Mouse (Mus musculus) megakaryocyte, adult 5-6 weeks (primary cell): ENCODE results near the gene Plgrkt. TPM values are rescaled to one million over a fixed set of nuclear protein-coding genes. Genes with fewer than 3 reads are reported as not detected.

Experiments used
- total RNA-seq, 2 experiments: library from RNA; stranded (forward) in 1 of 2; stranded (reverse) in 1 of 2; fragments of 153-499, 151-499 nt in 1 of 2; fragments of 221-1000, 200-1000 nt in 1 of 2; gene quantifications; 2 replicates each; pipeline versions ENCODE4 v1.2.3 to v1.2.4; 2015 to 2017

Plgrkt gene
- total RNA-seq, 2 experiments from 2014 or later, result 50.8 to 66.4 TPM

Other genes starting within 250 kb of the Plgrkt start
- 74.6 and 82.1 TPM in 2 replicates for gene Jak2, start 115.6 kb downstream of the Plgrkt start, total RNA-seq (2015)
- 80.8 and 83.2 TPM in 2 replicates for gene Jak2, start 115.6 kb downstream of the Plgrkt start, total RNA-seq (2017)
- gene Insl6, start 42.0 kb downstream of the Plgrkt start, total RNA-seq (2015), result not detected in 2 replicates
- 0.81 TPM in 1 of 2 replicates, not detected in the other for gene Insl6, start 42.0 kb downstream of the Plgrkt start, total RNA-seq (2017)
- not detected in 2 replicates for gene Rln1, start 32.7 kb downstream of the Plgrkt start, total RNA-seq (2015)
- gene Rln1, start 32.7 kb downstream of the Plgrkt start, total RNA-seq (2017), result not detected in 2 replicates
- 4.1 and 5.6 TPM in 2 replicates for gene Cd274, start 65 bp upstream of the Plgrkt start, total RNA-seq (2015)
- gene Cd274, start 65 bp upstream of the Plgrkt start, total RNA-seq (2017), result 2.6 and 2.9 TPM in 2 replicates
- 0.75 TPM in 1 of 2 replicates, not detected in the other for gene Pdcd1lg2, start 43.5 kb upstream of the Plgrkt start, total RNA-seq (2015)
- gene Pdcd1lg2, start 43.5 kb upstream of the Plgrkt start, total RNA-seq (2017), result 0.44 and 1.8 TPM in 2 replicates
- 12.9 and 13.1 TPM in 2 replicates for gene Ric1, start 154.9 kb upstream of the Plgrkt start, total RNA-seq (2015)
- 14.3 and 15.3 TPM in 2 replicates for gene Ric1, start 154.9 kb upstream of the Plgrkt start, total RNA-seq (2017)